Mouse (Mus musculus): Measurements from ENCODE around the gene Stmnd1. TPM values are rescaled to one million over a fixed set of nuclear protein-coding genes. Genes with fewer than 3 reads are reported as not detected.

Gene Stmnd1
- polyA plus RNA-seq, 1 experiment from 2014 or later = not detected

DNA sequence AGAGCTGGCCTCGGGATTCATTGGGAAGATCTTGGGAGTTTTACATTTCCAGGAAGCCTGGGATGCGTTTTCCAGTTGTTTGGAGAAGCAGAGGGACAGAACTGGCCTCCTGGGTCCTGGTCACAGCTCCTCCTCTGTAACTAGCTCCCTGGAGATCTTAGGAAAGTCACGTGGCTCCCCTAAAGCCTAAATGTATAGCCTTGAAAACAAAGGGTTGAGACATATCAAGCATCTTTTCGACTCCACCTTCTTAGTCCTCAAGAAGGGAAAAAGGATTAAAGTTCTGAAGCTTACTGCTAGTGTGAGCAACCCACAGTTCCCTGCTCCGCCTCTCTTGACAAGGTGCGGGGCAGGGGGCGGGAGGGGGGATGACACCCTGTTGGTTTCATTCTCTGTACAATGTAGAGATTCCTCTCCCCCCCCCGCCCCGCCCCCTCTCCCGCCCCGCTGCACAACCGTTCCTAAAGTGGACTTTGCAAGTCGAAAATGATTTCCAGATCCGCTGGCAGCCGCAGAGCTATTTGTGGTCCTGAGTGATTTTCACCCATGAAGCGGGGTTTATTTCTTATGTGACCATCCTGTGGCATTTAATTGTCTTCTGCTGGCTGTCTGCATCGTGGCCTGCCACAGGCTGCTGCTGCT is 589 bp upstream of the Stmnd1 start:
- no peaks in the 10 kb centered on the region for H3K9me3 ChIP-seq (ENCODE audit: control insufficient read depth, low read length)
- H3K4me1 ChIP-seq (replicated peaks; ENCODE audit: control insufficient read depth, insufficient read depth, low read length) = peaks cover 11% of the 10 kb centered on the region
- DNase-seq (ENCODE audit: low spot score) (no peak), ATAC-seq (replicated peaks; ENCODE audit: low FRiP score, low TSS enrichment, low read depth) (no peak)
- WGBS = 10% methylated on average over 17 of the region's 17 CpGs
- H3K9ac ChIP-seq (ENCODE audit: low read length) = no peak overlapping the region
- no peaks in the 10 kb centered on the region for H3K27me3 ChIP-seq (replicated peaks; ENCODE audit: control insufficient read depth, insufficient read depth, low read length)
- H3K27ac ChIP-seq (ENCODE audit: low read depth) = peak overlapping the region; percentile 38; the same call in 1 of the 2 replicates
- peak overlapping the region; percentile 16; the same call in 1 of the 2 replicates for H3K4me3 ChIP-seq (ENCODE audit: low read depth, low read length)
- peak overlapping the region; percentile 52 for H3K4me2 ChIP-seq (ENCODE audit: low read length)
- no peaks in the 10 kb centered on the region for H3K36me3 ChIP-seq (ENCODE audit: control insufficient read depth, insufficient read depth, low read length)

DNA sequence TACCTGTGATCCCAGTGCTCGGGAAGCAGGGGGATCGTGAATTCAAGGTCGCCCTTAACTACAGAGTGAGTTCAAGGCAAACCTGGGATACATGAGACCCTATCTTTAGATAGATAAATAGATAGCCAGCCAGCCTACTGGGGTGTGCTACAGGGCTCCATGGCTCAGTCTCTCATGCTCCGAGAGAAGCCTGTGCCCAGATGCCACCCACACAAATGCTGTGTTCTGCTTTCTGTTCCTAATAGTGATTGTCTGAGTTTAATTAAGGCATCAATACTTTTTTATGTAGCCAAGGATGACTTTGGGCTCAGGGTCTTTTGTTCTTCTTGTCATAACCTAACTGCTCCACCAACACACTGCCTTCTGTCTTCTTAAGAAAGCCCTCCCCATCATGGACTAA is 2.2 kb downstream of the Stmnd1 start:
- ATAC-seq (replicated peaks; ENCODE audit: low FRiP score, low TSS enrichment, low read depth) (no peak), DNase-seq (ENCODE audit: low spot score) (no peak)
- H3K9me3 ChIP-seq (ENCODE audit: control insufficient read depth, low read length) = no peaks in the 10 kb centered on the region
- H3K4me3 ChIP-seq (ENCODE audit: low read depth, low read length) = no peak overlapping the region
- H3K4me2 ChIP-seq (ENCODE audit: low read length) = no peak overlapping the region
- no peaks in the 10 kb centered on the region for H3K36me3 ChIP-seq (ENCODE audit: control insufficient read depth, insufficient read depth, low read length)
- H3K27me3 ChIP-seq (replicated peaks; ENCODE audit: control insufficient read depth, insufficient read depth, low read length) = no peaks in the 10 kb centered on the region
- 91% methylated on average over 4 of the region's 4 CpGs for WGBS
- H3K4me1 ChIP-seq (replicated peaks; ENCODE audit: control insufficient read depth, insufficient read depth, low read length) = peaks cover 11% of the 10 kb centered on the region
- H3K27ac ChIP-seq (ENCODE audit: low read depth) = no peak overlapping the region
- H3K9ac ChIP-seq (ENCODE audit: low read length) = no peak overlapping the region

DNA sequence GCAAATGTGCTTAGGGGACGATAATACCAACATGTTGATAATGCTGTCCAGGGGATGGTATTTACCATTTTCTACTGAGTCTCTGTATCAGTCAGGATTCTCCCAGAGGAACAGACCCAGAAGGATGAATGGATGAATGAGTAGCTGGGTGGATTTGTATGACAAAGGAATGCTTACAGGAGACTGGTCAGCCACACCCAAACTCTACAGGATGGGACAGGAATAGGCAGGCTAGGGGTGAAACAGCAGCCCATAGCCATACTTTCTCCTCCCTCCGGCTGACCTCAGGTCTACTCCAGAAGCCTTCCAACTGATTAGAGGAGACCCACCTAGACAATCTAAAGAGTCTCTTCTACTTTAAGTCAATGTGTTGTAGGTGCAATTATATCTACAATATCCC is 9.0 kb downstream of the Stmnd1 start:
- no peak overlapping the region for H3K4me3 ChIP-seq (ENCODE audit: low read depth, low read length)
- no peak overlapping the region for H3K27ac ChIP-seq (ENCODE audit: low read depth)
- no peak for ATAC-seq (replicated peaks; ENCODE audit: low FRiP score, low TSS enrichment, low read depth)
- no peaks in the 10 kb centered on the region for H3K9me3 ChIP-seq (ENCODE audit: control insufficient read depth, low read length)
- H3K27me3 ChIP-seq (replicated peaks; ENCODE audit: control insufficient read depth, insufficient read depth, low read length) = no peaks in the 10 kb centered on the region
- WGBS = 91% methylated on average over 2 of the region's 2 CpGs
- no peak overlapping the region for H3K9ac ChIP-seq (ENCODE audit: low read length)
- peak; percentile 12 for DNase-seq (ENCODE audit: low spot score)
- no peak overlapping the region for H3K4me2 ChIP-seq (ENCODE audit: low read length)
- no peaks in the 10 kb centered on the region for H3K4me1 ChIP-seq (replicated peaks; ENCODE audit: control insufficient read depth, insufficient read depth, low read length)
- no peaks in the 10 kb centered on the region for H3K36me3 ChIP-seq (ENCODE audit: control insufficient read depth, insufficient read depth, low read length)

GRCm38 (mm10) chr13:46287801-46288200 is 14.3 kb downstream of the Stmnd1 start:
- H3K9ac ChIP-seq (ENCODE audit: low read length) = no peak overlapping the region
- H3K36me3 ChIP-seq (ENCODE audit: control insufficient read depth, insufficient read depth, low read length) = no peaks in the 10 kb centered on the region
- WGBS = 59% methylated on average over 8 of the region's 8 CpGs
- no peaks in the 10 kb centered on the region for H3K27me3 ChIP-seq (replicated peaks; ENCODE audit: control insufficient read depth, insufficient read depth, low read length)
- ATAC-seq (replicated peaks; ENCODE audit: low FRiP score, low TSS enrichment, low read depth) = no peak
- no peak overlapping the region for H3K4me2 ChIP-seq (ENCODE audit: low read length)
- H3K4me3 ChIP-seq (ENCODE audit: low read depth, low read length) = no peak overlapping the region
- no peaks in the 10 kb centered on the region for H3K9me3 ChIP-seq (ENCODE audit: control insufficient read depth, low read length)
- no peaks in the 10 kb centered on the region for H3K4me1 ChIP-seq (replicated peaks; ENCODE audit: control insufficient read depth, insufficient read depth, low read length)
- no peak overlapping the region for H3K27ac ChIP-seq (ENCODE audit: low read depth)
- DNase-seq (ENCODE audit: low spot score) = no peak

- 84% methylated on average over 5 of the region's 5 CpGs for WGBS
- H3K27ac ChIP-seq (ENCODE audit: low read depth) = no peak overlapping the region
These were observed 14.9 kb downstream of the Stmnd1 start for GRCm38 (mm10) chr13:46288372-46288771.

GRCm38 (mm10) chr13:46290537-46290936 is 17.0 kb downstream of the Stmnd1 start:
- Histone ChIP-seq H3K4me3 (ENCODE audit: low read depth, low read length) (no peak overlapping the region), H3K4me2 (ENCODE audit: low read length) (no peak overlapping the region), H3K27me3 (replicated peaks; ENCODE audit: control insufficient read depth, insufficient read depth, low read length) (no peaks in the 10 kb centered on the region), H3K27ac (ENCODE audit: low read depth) (no peak overlapping the region), H3K36me3 (ENCODE audit: control insufficient read depth, insufficient read depth, low read length) (no peaks in the 10 kb centered on the region), H3K9ac (ENCODE audit: low read length) (no peak overlapping the region), H3K9me3 (ENCODE audit: control insufficient read depth, low read length) (no peaks in the 10 kb centered on the region), H3K4me1 (replicated peaks; ENCODE audit: control insufficient read depth, insufficient read depth, low read length) (no peaks in the 10 kb centered on the region)
- no peak for DNase-seq (ENCODE audit: low spot score)
- ATAC-seq (replicated peaks; ENCODE audit: low FRiP score, low TSS enrichment, low read depth) = no peak
- WGBS = 79% methylated on average over 1 of the region's 1 CpGs

More at GRCm38 (mm10) chr13:46288372-46288771, 14.9 kb downstream of the Stmnd1 start:
- no peak overlapping the region for H3K9ac ChIP-seq (ENCODE audit: low read length)
- ATAC-seq (replicated peaks; ENCODE audit: low FRiP score, low TSS enrichment, low read depth) (no peak), DNase-seq (ENCODE audit: low spot score) (no peak)
- no peaks in the 10 kb centered on the region for H3K36me3 ChIP-seq (ENCODE audit: control insufficient read depth, insufficient read depth, low read length)
- no peaks in the 10 kb centered on the region for H3K4me1 ChIP-seq (replicated peaks; ENCODE audit: control insufficient read depth, insufficient read depth, low read length)
- no peak overlapping the region for H3K4me2 ChIP-seq (ENCODE audit: low read length)
- H3K4me3 ChIP-seq (ENCODE audit: low read depth, low read length) = no peak overlapping the region
- H3K27me3 ChIP-seq (replicated peaks; ENCODE audit: control insufficient read depth, insufficient read depth, low read length) = no peaks in the 10 kb centered on the region
- H3K9me3 ChIP-seq (ENCODE audit: control insufficient read depth, low read length) = no peaks in the 10 kb centered on the region

DNA sequence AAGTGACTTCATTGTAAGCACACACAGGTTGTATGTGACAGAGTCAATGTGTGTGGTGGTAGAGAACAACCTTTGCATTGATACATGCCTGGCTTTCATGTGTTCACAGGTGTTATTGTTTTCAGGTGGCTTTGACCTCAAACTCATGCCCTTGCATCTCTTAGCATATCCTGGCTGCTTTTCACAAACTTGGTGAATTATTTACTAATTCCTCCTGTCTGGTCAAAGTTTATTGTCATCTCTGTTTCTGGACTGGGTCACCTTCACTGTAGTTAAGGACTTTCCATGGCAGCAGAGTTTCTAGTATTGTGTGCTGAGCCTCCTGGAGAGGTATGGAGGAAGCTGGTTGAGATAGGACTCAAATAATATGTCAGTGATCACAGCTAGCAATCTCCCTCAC is 20.8 kb downstream of the Stmnd1 start:
- Histone ChIP-seq H3K4me1 (replicated peaks; ENCODE audit: control insufficient read depth, insufficient read depth, low read length) (no peaks in the 10 kb centered on the region), H3K36me3 (ENCODE audit: control insufficient read depth, insufficient read depth, low read length) (no peaks in the 10 kb centered on the region), H3K9me3 (ENCODE audit: control insufficient read depth, low read length) (no peaks in the 10 kb centered on the region), H3K4me3 (ENCODE audit: low read depth, low read length) (no peak overlapping the region), H3K27me3 (replicated peaks; ENCODE audit: control insufficient read depth, insufficient read depth, low read length) (no peaks in the 10 kb centered on the region), H3K9ac (ENCODE audit: low read length) (no peak overlapping the region), H3K4me2 (ENCODE audit: low read length) (no peak overlapping the region), H3K27ac (ENCODE audit: low read depth) (no peak overlapping the region)
- ATAC-seq (replicated peaks; ENCODE audit: low FRiP score, low TSS enrichment, low read depth) (no peak), DNase-seq (ENCODE audit: low spot score) (no peak)

GRCm38 (mm10) chr13:46297701-46298100 is 24.2 kb downstream of the Stmnd1 start:
- ATAC-seq (replicated peaks; ENCODE audit: low FRiP score, low TSS enrichment, low read depth) (no peak), DNase-seq (ENCODE audit: low spot score) (no peak)
- 88% methylated on average over 4 of the region's 4 CpGs for WGBS
- no peaks in the 10 kb centered on the region for H3K4me1 ChIP-seq (replicated peaks; ENCODE audit: control insufficient read depth, insufficient read depth, low read length)
- H3K9me3 ChIP-seq (ENCODE audit: control insufficient read depth, low read length) = no peaks in the 10 kb centered on the region
- no peak overlapping the region for H3K9ac ChIP-seq (ENCODE audit: low read length)
- H3K27ac ChIP-seq (ENCODE audit: low read depth) = no peak overlapping the region
- H3K4me2 ChIP-seq (ENCODE audit: low read length) = no peak overlapping the region
- no peaks in the 10 kb centered on the region for H3K27me3 ChIP-seq (replicated peaks; ENCODE audit: control insufficient read depth, insufficient read depth, low read length)
- no peaks in the 10 kb centered on the region for H3K36me3 ChIP-seq (ENCODE audit: control insufficient read depth, insufficient read depth, low read length)
- no peak overlapping the region for H3K4me3 ChIP-seq (ENCODE audit: low read depth, low read length)

GRCm38 (mm10) chr13:46310790-46311189 is 37.3 kb downstream of the Stmnd1 start:
- no peaks in the 10 kb centered on the region for H3K27me3 ChIP-seq (replicated peaks; ENCODE audit: control insufficient read depth, insufficient read depth, low read length)
- WGBS = 54% methylated on average over 10 of the region's 10 CpGs
- H3K27ac ChIP-seq (ENCODE audit: low read depth) = no peak overlapping the region
- 0 out of 2 replicates have a peak, but pooled peaks cover under 1% of the 10 kb centered on the region for H3K9me3 ChIP-seq (ENCODE audit: control insufficient read depth, low read length)
- no peaks in the 10 kb centered on the region for H3K36me3 ChIP-seq (ENCODE audit: control insufficient read depth, insufficient read depth, low read length)
- H3K4me1 ChIP-seq (replicated peaks; ENCODE audit: control insufficient read depth, insufficient read depth, low read length) = no peaks in the 10 kb centered on the region
- no peak overlapping the region for H3K9ac ChIP-seq (ENCODE audit: low read length)
- H3K4me2 ChIP-seq (ENCODE audit: low read length) = peak overlapping the region; percentile 21; the same call in 1 of the 2 replicates
- peak; percentile 63 for DNase-seq (ENCODE audit: low spot score)
- no peak for ATAC-seq (replicated peaks; ENCODE audit: low FRiP score, low TSS enrichment, low read depth)
- H3K4me3 ChIP-seq (ENCODE audit: low read depth, low read length) = no peak overlapping the region
